Mouse (Mus musculus) liver, embryonic 14.5 days (tissue): Measurements from ENCODE around the gene Klhl12.

ENCODE experiments used
- CTCF ChIP-seq: IDR thresholded peaks from 2 replicates; pipeline ENCODE4 v1.5.1; 2016; ENCODE audit warnings: antibody characterized with exemption, low read depth, control low read depth
- EP300 ChIP-seq: IDR thresholded peaks from 2 replicates; pipeline ENCODE4 v1.6.1; 2016; ENCODE audit warnings: antibody characterized with exemption, low read depth

DNA sequence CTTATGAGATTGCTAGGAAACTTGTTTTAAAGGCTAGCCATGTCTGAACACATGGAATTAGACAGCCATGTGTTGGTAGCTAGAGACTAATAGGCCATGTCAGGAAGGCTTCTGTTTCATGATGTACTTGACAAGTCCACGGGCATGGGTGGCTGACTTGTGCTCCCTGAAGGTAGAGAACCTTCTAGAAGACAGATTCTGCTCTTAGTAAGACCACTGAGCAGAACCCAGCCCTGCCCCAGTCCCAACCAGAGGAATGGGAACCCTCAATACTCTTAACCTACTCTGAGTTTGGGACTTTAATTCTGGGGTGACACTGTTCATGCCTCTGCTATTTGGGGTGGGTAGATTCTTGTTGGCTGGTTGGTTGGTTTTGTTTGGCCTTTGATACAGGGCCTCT is 69.7 kb downstream of the Klhl12 start:
- no peak for TF ChIP-seq CTCF
- no peak for TF ChIP-seq EP300
